Mouse (Mus musculus) olfactory bulb, adult 2 months (tissue): ENCODE measurements around the gene Fgf22.

Experiments
- CTCF ChIP-seq: fragments of 200-500 bp; IDR thresholded peaks from 2 replicates; pipeline ENCODE4 v1.5.1; 2012; ENCODE audit warnings: low read depth, mild to moderate bottlenecking, low read length, moderate library complexity; ENCODE audit not compliant: insufficient read depth
- POLR2A ChIP-seq: fragments of 200-500 bp; IDR thresholded peaks from 2 replicates; pipeline ENCODE4 v1.6.1; 2012; ENCODE audit warnings: mild to moderate bottlenecking, low read depth, low read length, moderate library complexity; ENCODE audit not compliant: insufficient read depth

DNA sequence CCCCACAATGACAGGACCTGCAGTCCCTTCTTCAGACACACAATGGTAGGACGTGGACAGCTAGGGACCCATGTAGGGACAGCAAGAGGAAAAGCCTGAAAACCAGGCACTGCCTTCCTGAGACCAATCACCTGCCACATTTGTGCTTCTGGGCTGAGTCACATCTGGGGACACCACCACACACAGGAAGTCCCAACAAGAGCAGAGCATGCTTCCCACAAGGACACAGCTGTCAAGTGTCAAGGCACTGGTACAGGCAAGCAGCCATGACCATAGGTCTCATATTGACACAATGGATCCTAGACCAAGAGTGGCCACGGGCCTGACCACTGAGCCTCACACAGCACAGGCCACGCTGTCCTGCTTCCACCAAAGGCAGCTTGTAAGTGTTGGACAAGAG is 8.0 kb downstream of the Fgf22 start:
- TF ChIP-seq CTCF: no peak
- no peak for TF ChIP-seq POLR2A
